In genomic region chr17:34240916-34241315, GRCm38 (mm10) we compare ENCODE assay signal across 25 mouse cellular contexts. TPM values are rescaled to one million over a fixed set of nuclear protein-coding genes. Genes with fewer than 3 reads are reported as not detected.
DNase-seq lines count a peak whose midpoint lies in the region; ATAC-seq and TF ChIP-seq lines count a peak whose summit lies in the region.
"Had no signal": no experiment of that assay in that cellular context is flagged by ENCODE, and none has a peak within 500 bp of the region (broad histone marks: within the 10 kb centered on the region; RNA-seq: fewer than 3 reads in every experiment).

No protein-coding gene starts in this region.

- no peak for TF ChIP-seq CTCF in midbrain, postnatal 0 days (IDR thresholded peaks at IDR 0.05)

- no peak for ATAC-seq in heart, embryonic 12.5 days (ENCODE audit: insufficient number of reproducible peaks, low FRiP score)
- ATAC-seq in midbrain, postnatal 0 days (ENCODE audit: low FRiP score) = no peak
- ATAC-seq: activated CD4-positive, CD25-positive, alpha-beta regulatory T cell, adult 4 months; CD4-positive, CD25-positive, alpha-beta regulatory T cell, adult 4 months; forebrain, embryonic 14.5 days had no signal

- H3K27ac ChIP-seq in heart, embryonic 12.5 days (ENCODE audit: poor library complexity, severe bottlenecking) = no peak overlapping the region
- H3K27ac ChIP-seq in midbrain, postnatal 0 days (ENCODE audit: low read depth, low read length) = no peak overlapping the region
- H3K27ac ChIP-seq: forebrain, embryonic 10.5 days; heart, embryonic 10.5 days; hindbrain, embryonic 12.5 days; hindbrain, embryonic 15.5 days had no signal

- no peaks in the 10 kb centered on the region for H3K4me1 ChIP-seq in heart, embryonic 12.5 days (replicated peaks)
- H3K4me1 ChIP-seq in midbrain, postnatal 0 days (ENCODE audit: insufficient read depth, low read length) = no peaks in the 10 kb centered on the region
- H3K4me1 ChIP-seq: forebrain, embryonic 10.5 days; heart, embryonic 10.5 days; hindbrain, embryonic 12.5 days; hindbrain, embryonic 15.5 days had no signal

- no peak overlapping the region for H3K4me2 ChIP-seq in heart, embryonic 12.5 days
- H3K4me2 ChIP-seq in midbrain, postnatal 0 days (ENCODE audit: low read depth, low read length, poor library complexity, severe bottlenecking) = no peak overlapping the region
- H3K4me2 ChIP-seq: hindbrain, embryonic 12.5 days; hindbrain, embryonic 15.5 days had no signal

- DNase-seq in heart, adult 11 months = peak; percentile 66
- DNase-seq in spleen, postnatal 4 days (ENCODE audit: low spot score in 2 of 2) = peak; percentile 10 to 57
- DNase-seq in spleen, postnatal 14 days (ENCODE audit: low spot score in 2 of 2) = no peak
- DNase-seq in thymus, postnatal 4 days = peak; percentile 6
- DNase-seq in thymus, postnatal 25 days = no peak
- no peak for DNase-seq in midbrain, postnatal 0 days (ENCODE audit: low spot score)
- DNase-seq: adrenal gland, adult 8-10 months; adrenal gland, postnatal 25 days; cerebellum, adult 18-20 months; cerebellum, adult 9-10 months; cerebellum, postnatal 14 days; gastrocnemius, postnatal 25 days; heart, adult 2 months had no signal

- 74% methylated on average over 6 of the region's 6 CpGs for WGBS in heart, embryonic 12.5 days
- WGBS in midbrain, postnatal 0 days = 86% methylated on average over 6 of the region's 6 CpGs

- H3K9ac ChIP-seq in heart, embryonic 12.5 days = no peak overlapping the region
- H3K9ac ChIP-seq in midbrain, postnatal 0 days (replicated peaks; ENCODE audit: low read length, poor library complexity, severe bottlenecking) = no peak overlapping the region
- H3K9ac ChIP-seq: hindbrain, embryonic 12.5 days; hindbrain, embryonic 15.5 days had no signal

- H3K9me3 ChIP-seq in heart, embryonic 12.5 days (replicated peaks) = peaks cover 8% of the 10 kb centered on the region; the same call in 1 of the 2 replicates
- peaks cover 9% of the 10 kb centered on the region; the same call in 1 of the 2 replicates for H3K9me3 ChIP-seq in midbrain, postnatal 0 days (ENCODE audit: low read length)
- H3K9me3 ChIP-seq: forebrain, embryonic 10.5 days; heart, embryonic 10.5 days had no signal

- H3K4me3 ChIP-seq in heart, embryonic 12.5 days = no peak overlapping the region
- no peak overlapping the region for H3K4me3 ChIP-seq in midbrain, postnatal 0 days (ENCODE audit: low read depth, low read length)
- H3K4me3 ChIP-seq: forebrain, embryonic 10.5 days; heart, adult 2 months; heart, embryonic 10.5 days; hindbrain, embryonic 12.5 days; hindbrain, embryonic 15.5 days had no signal

- H3K36me3 ChIP-seq in heart, embryonic 12.5 days = no peaks in the 10 kb centered on the region
- H3K36me3 ChIP-seq in midbrain, postnatal 0 days (ENCODE audit: insufficient read depth, low read length) = no peaks in the 10 kb centered on the region
- H3K36me3 ChIP-seq: forebrain, embryonic 10.5 days; heart, embryonic 10.5 days; hindbrain, embryonic 12.5 days; hindbrain, embryonic 15.5 days had no signal

- no peaks in the 10 kb centered on the region for H3K27me3 ChIP-seq in heart, embryonic 12.5 days (replicated peaks)
- no peaks in the 10 kb centered on the region for H3K27me3 ChIP-seq in midbrain, postnatal 0 days (ENCODE audit: insufficient read depth, low read length)
- H3K27me3 ChIP-seq: hindbrain, embryonic 12.5 days; hindbrain, embryonic 15.5 days had no signal

RNA-seq across cellular contexts. Expression of gene H2-Ob, which starts 2.2 kb away (rescaled TPM):
- 0.15 TPM in 1 of 2 replicates, not detected in the other for polyA plus RNA-seq in heart, embryonic 12.5 days (2016; fragmentation: Nextera tagmentation; extraction: Ambion mirVana)
- total RNA-seq in midbrain, postnatal 0 days (2014; rRNA removed) = 1.1 and 1.2 TPM in 2 replicates
- 0.31 and 0.55 TPM in 2 replicates for polyA plus RNA-seq in midbrain, postnatal 0 days (2015; fragmentation: Nextera tagmentation; extraction: Ambion mirVana)
- polyA plus RNA-seq: C2C12; embryonic facial prominence, embryonic 11.5 days; forebrain, embryonic 10.5 days; heart, embryonic 10.5 days; heart, embryonic 14.5 days; hindbrain, embryonic 12.5 days had no signal

RNA-seq across cellular contexts. Expression of gene H2-Ab1, which starts 16.6 kb away (rescaled TPM):
- polyA plus RNA-seq in heart, embryonic 12.5 days (2016; fragmentation: Nextera tagmentation; extraction: Ambion mirVana) = 11.8 and 15.2 TPM in 2 replicates
- 0.57 and 1.4 TPM in 2 replicates for total RNA-seq in midbrain, postnatal 0 days (2014; rRNA removed)
- polyA plus RNA-seq in midbrain, postnatal 0 days (2015; fragmentation: Nextera tagmentation; extraction: Ambion mirVana) = 1.5 and 2.7 TPM in 2 replicates
- total RNA-seq: MEL had no signal
- polyA plus RNA-seq: C2C12 had no signal

RNA-seq across cellular contexts. Expression of gene Tap2, which starts 37.6 kb away (rescaled TPM):
- polyA plus RNA-seq in heart, embryonic 12.5 days (2016; fragmentation: Nextera tagmentation; extraction: Ambion mirVana) = 1.3 and 1.7 TPM in 2 replicates
- total RNA-seq in midbrain, postnatal 0 days (2014; rRNA removed) = 1.8 and 2.0 TPM in 2 replicates
- 2.9 and 4.2 TPM in 2 replicates for polyA plus RNA-seq in midbrain, postnatal 0 days (2015; fragmentation: Nextera tagmentation; extraction: Ambion mirVana)

RNA-seq across cellular contexts. Expression of gene Psmb8, which starts 43.4 kb away (rescaled TPM):
- 1.9 and 2.0 TPM in 2 replicates for polyA plus RNA-seq in heart, embryonic 12.5 days (2016; fragmentation: Nextera tagmentation; extraction: Ambion mirVana)
- 1.7 and 2.8 TPM in 2 replicates for total RNA-seq in midbrain, postnatal 0 days (2014; rRNA removed)
- 4.2 and 5.3 TPM in 2 replicates for polyA plus RNA-seq in midbrain, postnatal 0 days (2015; fragmentation: Nextera tagmentation; extraction: Ambion mirVana)

RNA-seq across cellular contexts. Expression of gene H2-Aa, which starts 46.7 kb away (rescaled TPM):
- polyA plus RNA-seq in heart, embryonic 12.5 days (2016; fragmentation: Nextera tagmentation; extraction: Ambion mirVana) = 0.20 and 0.33 TPM in 2 replicates
- 0.66 TPM in 1 of 2 replicates, not detected in the other for total RNA-seq in midbrain, postnatal 0 days (2014; rRNA removed)
- polyA plus RNA-seq in midbrain, postnatal 0 days (2015; fragmentation: Nextera tagmentation; extraction: Ambion mirVana) = 0.29 and 0.81 TPM in 2 replicates
- total RNA-seq: MEL had no signal
- polyA plus RNA-seq: C2C12; embryonic facial prominence, embryonic 11.5 days had no signal

Comparison
In these comparisons a context has a peak if more than half of its experiments do, and no peak if none do; other contexts are left out.
1. DNase-seq: peak in heart, adult 11 months (single experiment), spleen, postnatal 4 days (2 of 2) and thymus, postnatal 4 days (single experiment); none in spleen, postnatal 14 days (0 of 2), thymus, postnatal 25 days (single experiment) and midbrain, postnatal 0 days (single experiment).